ENCODE assay signal across 44 mouse cellular contexts in the genomic region with DNA sequence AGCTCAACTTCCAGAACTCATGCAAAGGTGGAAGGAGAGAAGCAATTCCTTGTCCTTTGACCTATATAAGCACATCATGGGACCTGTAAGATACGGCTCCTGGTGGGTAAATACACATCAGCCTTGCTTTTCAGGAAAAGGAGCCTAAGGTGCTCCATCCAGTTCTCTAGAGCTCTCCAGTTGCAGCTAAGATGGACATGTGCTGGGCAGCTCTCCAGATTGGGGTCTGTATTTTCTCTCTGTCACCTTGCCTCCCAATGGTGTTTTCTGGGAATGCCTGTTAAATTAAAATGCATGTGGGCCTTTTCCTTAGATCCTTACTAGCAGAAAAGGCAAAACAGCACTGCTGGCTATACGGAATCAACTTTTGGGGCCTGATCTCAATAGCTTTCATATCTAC. TPM values are rescaled to one million over a fixed set of nuclear protein-coding genes. Genes with fewer than 3 reads are reported as not detected.
"Had no signal": no experiment of that assay in that cellular context is flagged by ENCODE, and none has a peak within 500 bp of the region (broad histone marks: within the 10 kb centered on the region; RNA-seq: fewer than 3 reads in every experiment).

No protein-coding gene starts in this region.

- H3K27me3 ChIP-seq: limb, embryonic 12.5 days; limb, embryonic 13.5 days; limb, embryonic 15.5 days; liver, embryonic 12.5 days; liver, embryonic 13.5 days; liver, embryonic 15.5 days; lung, embryonic 15.5 days; megakaryocyte, embryonic 14.5 days; midbrain, embryonic 12.5 days; midbrain, embryonic 13.5 days; midbrain, embryonic 15.5 days; neural tube, embryonic 12.5 days had no signal

- H3K36me3 ChIP-seq: limb, embryonic 12.5 days; limb, embryonic 13.5 days; limb, embryonic 15.5 days; liver, embryonic 12.5 days; liver, embryonic 13.5 days; liver, embryonic 15.5 days; lung, embryonic 15.5 days; midbrain, embryonic 10.5 days; midbrain, embryonic 12.5 days; midbrain, embryonic 13.5 days; midbrain, embryonic 15.5 days; neural tube, embryonic 12.5 days had no signal

- ATAC-seq: liver, embryonic 12.5 days; liver, postnatal 0 days; lung, postnatal 0 days; midbrain, embryonic 13.5 days; midbrain, embryonic 15.5 days; midbrain, embryonic 16.5 days had no signal

- H3K27ac ChIP-seq: limb, embryonic 12.5 days; limb, embryonic 13.5 days; limb, embryonic 15.5 days; liver, embryonic 12.5 days; liver, embryonic 13.5 days; liver, embryonic 14.5 days; liver, embryonic 15.5 days; lung, embryonic 15.5 days; macrophage; midbrain, embryonic 10.5 days; midbrain, embryonic 12.5 days; midbrain, embryonic 13.5 days; midbrain, embryonic 15.5 days; neural tube, embryonic 12.5 days had no signal

- H3K9ac ChIP-seq: limb, embryonic 12.5 days; limb, embryonic 13.5 days; limb, embryonic 15.5 days; liver, embryonic 12.5 days; liver, embryonic 13.5 days; liver, embryonic 14.5 days; liver, embryonic 15.5 days; liver, postnatal 0 days; lung, embryonic 14.5 days; lung, embryonic 15.5 days; midbrain, embryonic 12.5 days; midbrain, embryonic 13.5 days; midbrain, embryonic 15.5 days; neural tube, embryonic 12.5 days had no signal

- H3K4me1 ChIP-seq: limb, embryonic 15.5 days; liver, embryonic 12.5 days; liver, embryonic 13.5 days; liver, embryonic 15.5 days; megakaryocyte, embryonic 14.5 days; midbrain, embryonic 12.5 days; midbrain, embryonic 13.5 days; midbrain, embryonic 15.5 days; neural tube, embryonic 12.5 days had no signal

- H3K4me2 ChIP-seq: limb, embryonic 12.5 days; limb, embryonic 13.5 days; limb, embryonic 15.5 days; liver, embryonic 11.5 days; liver, embryonic 12.5 days; liver, embryonic 13.5 days; liver, embryonic 15.5 days; lung, embryonic 14.5 days; lung, embryonic 15.5 days; midbrain, embryonic 11.5 days; midbrain, embryonic 12.5 days; midbrain, embryonic 13.5 days; midbrain, embryonic 15.5 days; neural tube, embryonic 12.5 days had no signal

- H3K9me3 ChIP-seq: limb, embryonic 12.5 days; limb, embryonic 13.5 days; limb, embryonic 15.5 days; liver, embryonic 12.5 days; liver, embryonic 13.5 days; liver, embryonic 15.5 days; lung, embryonic 15.5 days; midbrain, embryonic 10.5 days; midbrain, embryonic 12.5 days; midbrain, embryonic 13.5 days; midbrain, embryonic 15.5 days; neural tube, embryonic 12.5 days had no signal

- H3K4me3 ChIP-seq: limb, embryonic 12.5 days; limb, embryonic 13.5 days; limb, embryonic 15.5 days; liver, embryonic 12.5 days; liver, embryonic 13.5 days; liver, embryonic 15.5 days; lung, embryonic 15.5 days; megakaryocyte, embryonic 14.5 days; midbrain, embryonic 10.5 days; midbrain, embryonic 12.5 days; midbrain, embryonic 13.5 days; midbrain, embryonic 15.5 days; myocyte; neural tube, embryonic 12.5 days had no signal

- DNase-seq: left cerebral cortex, postnatal 4 days; liver; liver, embryonic 13.5 days; liver, postnatal 0 days; lung, adult 18-20 months; lung, adult 2 months; lung, embryonic 14.5 days; lung, postnatal 10 days; lung, postnatal 14 days; lung, postnatal 36 days; lung, postnatal 4 days; midbrain, embryonic 14.5 days had no signal

RNA-seq across cellular contexts. Expression of a gene that starts 23.1 kb away (rescaled TPM):
- total RNA-seq: left cerebral cortex, postnatal 10 days; left cerebral cortex, postnatal 14 days; left cerebral cortex, postnatal 25 days; left cerebral cortex, postnatal 36 days; left cerebral cortex, postnatal 4 days; megakaryocyte-erythroid progenitor cell, adult 5-6 weeks; monocyte, adult 5-6 weeks had no signal
- polyA plus RNA-seq: limb, embryonic 11.5 days; macrophage; midbrain, embryonic 10.5 days; midbrain, embryonic 11.5 days; midbrain, embryonic 14.5 days; myocyte; neural tube, embryonic 12.5 days had no signal

RNA-seq across cellular contexts. Expression of a gene that starts 43.5 kb away (rescaled TPM):
- total RNA-seq: left cerebral cortex, adult 8-10 months; left cerebral cortex, postnatal 10 days; left cerebral cortex, postnatal 14 days; left cerebral cortex, postnatal 25 days; left cerebral cortex, postnatal 36 days; left cerebral cortex, postnatal 4 days; megakaryocyte progenitor cell, adult 5-6 weeks; megakaryocyte, adult 5-6 weeks; megakaryocyte-erythroid progenitor cell, adult 5-6 weeks; midbrain, postnatal 0 days had no signal
- polyA plus RNA-seq: limb, embryonic 11.5 days; limb, embryonic 12.5 days; limb, embryonic 13.5 days; limb, embryonic 15.5 days; liver, embryonic 11.5 days; lung, embryonic 14.5 days; lung, embryonic 16.5 days; macrophage; midbrain, embryonic 10.5 days; midbrain, embryonic 11.5 days; midbrain, embryonic 12.5 days; midbrain, embryonic 13.5 days; midbrain, embryonic 14.5 days; midbrain, embryonic 15.5 days; midbrain, embryonic 16.5 days; midbrain, postnatal 0 days; myocyte; neural tube, embryonic 11.5 days; neural tube, embryonic 12.5 days had no signal

RNA-seq across cellular contexts. Expression of a gene that starts 54.9 kb away (rescaled TPM):
- total RNA-seq: left cerebral cortex, adult 8-10 months; left cerebral cortex, postnatal 10 days; left cerebral cortex, postnatal 14 days; left cerebral cortex, postnatal 25 days; left cerebral cortex, postnatal 36 days; left cerebral cortex, postnatal 4 days; megakaryocyte progenitor cell, adult 5-6 weeks; megakaryocyte, adult 5-6 weeks; megakaryocyte-erythroid progenitor cell, adult 5-6 weeks; midbrain, postnatal 0 days; monocyte, adult 5-6 weeks had no signal
- polyA plus RNA-seq: limb, embryonic 11.5 days; limb, embryonic 12.5 days; limb, embryonic 13.5 days; limb, embryonic 15.5 days; liver, embryonic 11.5 days; lung, embryonic 15.5 days; macrophage; midbrain, embryonic 10.5 days; midbrain, embryonic 11.5 days; midbrain, embryonic 12.5 days; midbrain, embryonic 13.5 days; midbrain, embryonic 14.5 days; midbrain, embryonic 15.5 days; midbrain, embryonic 16.5 days; midbrain, postnatal 0 days; myocyte; neural tube, embryonic 11.5 days; neural tube, embryonic 12.5 days had no signal
